In genomic region chr10:73099846-73100241, GRCm38 (mm10) we compare ENCODE assay signal across 8 mouse cellular contexts. TPM values are rescaled to one million over a fixed set of nuclear protein-coding genes. Genes with fewer than 3 reads are reported as not detected.
DNase-seq lines count a peak whose midpoint lies in the region; ATAC-seq and TF ChIP-seq lines count a peak whose summit lies in the region.

No protein-coding gene starts in this region.

- no peaks in the 10 kb centered on the region for H3K36me3 ChIP-seq in kidney, embryonic 14.5 days (ENCODE audit: control insufficient read depth, insufficient read depth, low read length)
- no peaks in the 10 kb centered on the region for H3K36me3 ChIP-seq in kidney, adult 2 months (ENCODE audit: control insufficient read depth, insufficient read depth, low read length)
- H3K36me3 ChIP-seq in forebrain, embryonic 15.5 days = no peaks in the 10 kb centered on the region
- H3K36me3 ChIP-seq in liver, adult 2 months (ENCODE audit: control insufficient read depth, insufficient read depth, low read length) = no peaks in the 10 kb centered on the region
- H3K36me3 ChIP-seq in stomach, embryonic 16.5 days (ENCODE audit: control insufficient read depth, insufficient read depth, low read length) = no peaks in the 10 kb centered on the region

- peak; percentile 93 for ATAC-seq in kidney, embryonic 14.5 days (ENCODE audit: low FRiP score, low TSS enrichment)
- ATAC-seq in forebrain, embryonic 15.5 days (replicated peaks) = peak; percentile 42
- ATAC-seq in stomach, embryonic 16.5 days (ENCODE audit: insufficient read depth, low FRiP score) = 0 out of 2 replicates have a peak, but pooled peaks have one; percentile 33

- peak overlapping the region; percentile 61 for H3K4me3 ChIP-seq in kidney, embryonic 14.5 days (ENCODE audit: low read length)
- H3K4me3 ChIP-seq in kidney, adult 2 months (ENCODE audit: insufficient read depth, low read depth, low read length) = no peak overlapping the region
- peak overlapping the region; percentile 49 for H3K4me3 ChIP-seq in forebrain, embryonic 15.5 days
- peak overlapping the region; percentile 29 for H3K4me3 ChIP-seq in liver, adult 2 months (ENCODE audit: insufficient read depth, low read depth, low read length)
- H3K4me3 ChIP-seq in stomach, embryonic 16.5 days (replicated peaks; ENCODE audit: low read length) = peak overlapping the region; percentile 57

- no peak for TF ChIP-seq CTCF in kidney, adult 2 months (conservative IDR thresholded peaks at IDR 0.05; ENCODE audit: insufficient read depth, insufficient read length, low read depth, low read length)
- TF ChIP-seq CTCF in brain, embryonic 14.5 days (IDR thresholded peaks at IDR 0.05; ENCODE audit: borderline replicate concordance, extremely low read depth, insufficient read depth, insufficient read length) = peak; percentile 27; the same call in 1 of the 2 replicates
- no peak for TF ChIP-seq CTCF in liver, adult 2 months (IDR thresholded peaks at IDR 0.05; ENCODE audit: low read depth, low read length)

- peak overlapping the region; percentile 32; the same call in 1 of the 2 replicates for H3K9ac ChIP-seq in kidney, embryonic 14.5 days (ENCODE audit: low read depth, low read length)
- peak overlapping the region; percentile 50 for H3K9ac ChIP-seq in forebrain, embryonic 15.5 days (replicated peaks)
- no peak overlapping the region for H3K9ac ChIP-seq in liver, adult 2 months (ENCODE audit: low read depth, low read length)
- H3K9ac ChIP-seq in stomach, embryonic 16.5 days (ENCODE audit: low read length) = peak overlapping the region; percentile 54

- TF ChIP-seq POLR2A in kidney, adult 2 months (IDR thresholded peaks at IDR 0.05; ENCODE audit: low read depth, low read length) = no peak
- no peak for TF ChIP-seq POLR2A in brain, embryonic 14.5 days (IDR thresholded peaks at IDR 0.05; ENCODE audit: borderline replicate concordance, extremely low read depth, insufficient read depth, insufficient read length, poor library complexity, severe bottlenecking)
- TF ChIP-seq POLR2A in liver, adult 2 months (IDR thresholded peaks at IDR 0.05; ENCODE audit: extremely low read depth, insufficient read depth, low read length) = no peak

- H3K27me3 ChIP-seq in kidney, embryonic 14.5 days (ENCODE audit: control insufficient read depth, insufficient read depth, low read length) = peaks cover 42% of the 10 kb centered on the region
- no peaks in the 10 kb centered on the region for H3K27me3 ChIP-seq in kidney, adult 2 months (replicated peaks; ENCODE audit: control insufficient read depth, insufficient read depth, low read length)
- H3K27me3 ChIP-seq in forebrain, embryonic 15.5 days = peaks cover 13% of the 10 kb centered on the region; the same call in 1 of the 2 replicates
- peaks cover 17% of the 10 kb centered on the region; the same call in 1 of the 2 replicates for H3K27me3 ChIP-seq in liver, adult 2 months (ENCODE audit: control insufficient read depth, insufficient read depth, low read length)
- H3K27me3 ChIP-seq in stomach, embryonic 16.5 days (ENCODE audit: control insufficient read depth, insufficient read depth, low read length) = peaks cover 56% of the 10 kb centered on the region

- H3K27ac ChIP-seq in kidney, embryonic 14.5 days (ENCODE audit: low read depth, low read length) = no peak overlapping the region
- no peak overlapping the region for H3K27ac ChIP-seq in kidney, adult 2 months (ENCODE audit: insufficient read depth, low read depth, low read length)
- H3K27ac ChIP-seq in forebrain, embryonic 15.5 days (replicated peaks) = peak overlapping the region; percentile 24; the same call in 1 of the 2 replicates
- H3K27ac ChIP-seq in liver, adult 2 months (replicated peaks; ENCODE audit: insufficient read depth, low read depth, low read length) = no peak overlapping the region
- no peak overlapping the region for H3K27ac ChIP-seq in stomach, embryonic 16.5 days (ENCODE audit: low read length)

- no peak for DNase-seq in kidney, adult 2 months
- peak; percentile 68 for DNase-seq in brain, embryonic 14.5 days (ENCODE audit: low read depth)
- DNase-seq in liver, adult 2 months (ENCODE audit: extremely low read depth, low read depth, low spot score) = no peak
- DNase-seq in gastrocnemius, postnatal 4 days (ENCODE audit: low spot score in 2 of 2) = no peak
- DNase-seq in spleen, postnatal 10 days (ENCODE audit: low spot score in 2 of 2) = no peak

- under 1% methylated on average over 37 of the region's 37 CpGs for WGBS in kidney, embryonic 14.5 days
- WGBS in kidney, adult 2 months = under 1% methylated on average over 37 of the region's 37 CpGs
- under 1% methylated on average over 37 of the region's 37 CpGs for WGBS in forebrain, embryonic 15.5 days
- WGBS in liver, adult 2 months = 2% methylated on average over 37 of the region's 37 CpGs
- under 1% methylated on average over 37 of the region's 37 CpGs for WGBS in stomach, embryonic 16.5 days

- no peaks in the 10 kb centered on the region for H3K9me3 ChIP-seq in kidney, embryonic 14.5 days (ENCODE audit: control insufficient read depth, low read length)
- no peaks in the 10 kb centered on the region for H3K9me3 ChIP-seq in forebrain, embryonic 15.5 days
- H3K9me3 ChIP-seq in stomach, embryonic 16.5 days (replicated peaks; ENCODE audit: control insufficient read depth, low read length) = no peaks in the 10 kb centered on the region; the same call in 1 of the 2 replicates

- H3K79me2 ChIP-seq in liver, adult 2 months (ENCODE audit: control insufficient read depth, insufficient read depth, low read length) = no peaks in the 10 kb centered on the region

- H3K4me2 ChIP-seq in kidney, embryonic 14.5 days (replicated peaks; ENCODE audit: low read depth, low read length) = peak overlapping the region; percentile 57
- peak overlapping the region; percentile 73 for H3K4me2 ChIP-seq in forebrain, embryonic 15.5 days (replicated peaks)
- peak overlapping the region; percentile 95 for H3K4me2 ChIP-seq in stomach, embryonic 16.5 days (ENCODE audit: low read depth, low read length)

- no peaks in the 10 kb centered on the region for H3K4me1 ChIP-seq in kidney, embryonic 14.5 days (ENCODE audit: control insufficient read depth, insufficient read depth, low read length)
- H3K4me1 ChIP-seq in kidney, adult 2 months (ENCODE audit: control insufficient read depth, insufficient read depth, low read length) = no peaks in the 10 kb centered on the region
- H3K4me1 ChIP-seq in forebrain, embryonic 15.5 days = peaks cover 20% of the 10 kb centered on the region
- H3K4me1 ChIP-seq in liver, adult 2 months (ENCODE audit: control insufficient read depth, insufficient read depth, low read length) = no peaks in the 10 kb centered on the region
- peaks cover 7% of the 10 kb centered on the region; the same call in 1 of the 2 replicates for H3K4me1 ChIP-seq in stomach, embryonic 16.5 days (ENCODE audit: control insufficient read depth, insufficient read depth, low read length)

RNA-seq across cellular contexts. Expression of gene Pcdh15, which starts 0.7 kb away (rescaled TPM):
- polyA plus RNA-seq in kidney, embryonic 14.5 days (2014; fragmentation: Nextera tagmentation; extraction: Ambion mirVana) = 0.62 and 0.63 TPM in 2 replicates
- 0.16 TPM in 1 of 2 replicates, not detected in the other for polyA plus RNA-seq in kidney, adult 2 months (2012; rRNA removed)
- 5.5 and 10.1 TPM in 2 replicates for polyA plus RNA-seq in brain, embryonic 14.5 days (2012; rRNA removed)
- 5.0 and 6.7 TPM in 2 replicates for polyA plus RNA-seq in forebrain, embryonic 15.5 days (2015; fragmentation: Nextera tagmentation; extraction: Ambion mirVana)
- 0.09 and 0.34 TPM in 2 replicates for total RNA-seq in liver, adult 2 months (2014; rRNA removed)
- polyA plus RNA-seq in liver, adult 2 months (2012; rRNA removed) = 0.04 TPM in 1 of 2 replicates, not detected in the other
- 1.8 and 2.0 TPM in 2 replicates for polyA plus RNA-seq in stomach, embryonic 16.5 days (2015; fragmentation: Nextera tagmentation; extraction: Ambion mirVana)
- total RNA-seq in gastrocnemius, postnatal 4 days (2021) = under 1 TPM; 0.37 to 0.39 TPM

Comparison
In these comparisons a context has a peak if more than half of its experiments do, and no peak if none do; other contexts are left out.
1. ATAC-seq: peak in every context shown above with its lines; median percentile 93 in kidney, embryonic 14.5 days; 42 in forebrain, embryonic 15.5 days; 33 in stomach, embryonic 16.5 days.